Mouse (Mus musculus): ENCODE measurements at regions not wholly inside any gene's neighbourhood (a gene's known extent, or its start where the extent isn't known, plus 50 kb on each side); places are given as distances from the start of the nearest gene placed in this dataset.
A peak's percentile ranks its signal among the peaks of the same experiment; 100 is the strongest.

- DNase-seq (ENCODE audit: low spot score) = no peak
Observed at GRCm38 (mm10) chr1:39100492-39100891, 93.0 kb upstream of the Npas2 start.

DNA sequence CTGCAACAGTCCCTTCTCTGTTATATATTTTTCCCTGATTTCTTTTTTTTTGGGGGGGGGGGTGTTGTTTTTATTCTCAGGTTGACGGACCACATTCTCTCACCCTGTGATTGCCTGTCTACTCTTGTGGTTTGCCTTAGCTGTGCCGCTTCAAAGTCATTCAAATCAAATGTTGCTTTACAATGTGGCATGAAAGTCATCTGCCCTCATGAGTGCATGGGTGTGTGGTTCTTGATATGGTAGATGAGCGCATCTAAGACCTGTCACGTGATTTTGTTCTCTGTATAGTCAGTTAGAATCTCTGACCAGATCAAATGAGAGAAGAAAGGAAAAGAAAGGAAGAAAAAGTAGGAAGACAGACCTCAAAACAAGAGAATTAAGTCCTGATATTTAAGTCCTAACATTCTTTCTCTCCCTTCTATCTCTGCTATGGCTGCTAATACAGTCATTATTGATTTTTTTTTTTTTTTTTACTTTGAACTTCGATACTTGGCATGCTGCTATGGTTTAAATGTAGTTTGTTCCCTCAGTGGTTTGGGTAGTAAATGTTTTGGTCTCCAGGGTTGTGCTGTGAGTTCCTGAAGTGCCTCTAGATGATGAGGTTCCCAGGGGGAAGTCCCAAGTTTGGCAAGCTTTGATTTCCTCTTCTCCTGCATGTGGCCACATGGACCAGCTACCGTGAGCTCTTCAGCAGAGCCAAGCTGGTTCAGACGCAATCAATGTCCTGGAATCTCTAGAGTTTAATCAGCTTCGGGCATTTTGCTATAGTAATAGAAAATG, 91.2 kb upstream of the Npas2 start:
- DNase-seq (ENCODE audit: low spot score) = no peak

- no peak for DNase-seq (ENCODE audit: low spot score)
Observed at GRCm38 (mm10) chr1:39102989-39103910, 90.3 kb upstream of the Npas2 start.

DNA sequence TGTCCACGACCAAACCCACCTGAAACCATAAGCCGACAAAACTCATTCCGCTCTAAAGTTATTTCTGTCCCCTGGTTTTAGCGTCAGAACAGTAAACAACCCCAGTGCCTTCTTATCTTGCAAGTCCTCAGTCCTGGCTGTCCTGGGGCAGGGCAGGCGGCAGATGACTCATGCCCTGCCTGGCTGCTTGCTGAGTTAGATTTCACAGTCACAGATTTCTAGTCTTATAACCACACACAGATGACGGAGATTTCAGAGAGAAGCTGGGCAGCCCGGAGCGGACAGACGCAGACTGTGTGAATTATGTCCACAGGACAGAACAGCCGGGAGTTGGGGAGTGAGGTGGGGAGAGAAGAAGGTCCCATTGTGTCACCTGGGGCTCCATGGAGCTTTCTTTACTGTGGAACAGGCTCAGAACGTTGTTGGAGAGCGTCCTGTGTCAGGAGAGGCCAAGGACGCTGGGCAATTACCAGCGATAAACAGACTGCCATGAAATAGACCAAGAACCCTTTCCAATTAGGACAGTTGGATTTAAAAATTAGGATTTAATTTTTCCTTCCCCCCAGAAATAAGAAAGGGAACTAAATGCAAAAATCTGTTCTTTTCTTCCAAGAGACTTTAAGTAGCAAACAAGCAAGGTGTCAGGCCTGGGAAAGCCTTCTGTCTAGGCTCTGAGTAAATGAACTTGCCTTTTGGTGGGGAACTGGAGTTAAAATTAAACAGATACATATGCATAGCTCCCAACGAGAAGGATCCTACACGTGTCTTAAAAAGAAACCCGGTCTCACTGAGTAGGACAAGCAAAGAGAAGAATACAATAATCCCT, 87.8 kb upstream of the Npas2 start:
- peak; percentile 81 for DNase-seq (ENCODE audit: low spot score)

DNA sequence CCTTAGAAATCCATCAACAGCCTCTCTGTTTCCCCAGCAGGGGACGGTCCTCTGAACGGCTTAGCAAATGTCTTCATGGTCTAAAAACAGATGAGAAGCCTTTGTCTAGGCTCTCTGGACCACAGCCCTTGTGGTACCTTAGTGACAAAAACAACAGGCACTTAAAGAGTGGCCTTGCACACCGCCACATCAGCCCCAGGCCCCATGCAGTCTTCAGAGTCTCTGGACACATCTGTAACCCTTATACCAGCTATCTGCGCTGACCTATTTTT, 87.2 kb upstream of the Npas2 start:
- DNase-seq (ENCODE audit: low spot score) = no peak

GRCm38 (mm10) chr1:39106650-39107049, 86.9 kb upstream of the Npas2 start:
- no peak for DNase-seq (ENCODE audit: low spot score)

GRCm38 (mm10) chr1:39116319-39116718, 77.2 kb upstream of the Npas2 start:
- no peak for DNase-seq (ENCODE audit: low spot score)

DNA sequence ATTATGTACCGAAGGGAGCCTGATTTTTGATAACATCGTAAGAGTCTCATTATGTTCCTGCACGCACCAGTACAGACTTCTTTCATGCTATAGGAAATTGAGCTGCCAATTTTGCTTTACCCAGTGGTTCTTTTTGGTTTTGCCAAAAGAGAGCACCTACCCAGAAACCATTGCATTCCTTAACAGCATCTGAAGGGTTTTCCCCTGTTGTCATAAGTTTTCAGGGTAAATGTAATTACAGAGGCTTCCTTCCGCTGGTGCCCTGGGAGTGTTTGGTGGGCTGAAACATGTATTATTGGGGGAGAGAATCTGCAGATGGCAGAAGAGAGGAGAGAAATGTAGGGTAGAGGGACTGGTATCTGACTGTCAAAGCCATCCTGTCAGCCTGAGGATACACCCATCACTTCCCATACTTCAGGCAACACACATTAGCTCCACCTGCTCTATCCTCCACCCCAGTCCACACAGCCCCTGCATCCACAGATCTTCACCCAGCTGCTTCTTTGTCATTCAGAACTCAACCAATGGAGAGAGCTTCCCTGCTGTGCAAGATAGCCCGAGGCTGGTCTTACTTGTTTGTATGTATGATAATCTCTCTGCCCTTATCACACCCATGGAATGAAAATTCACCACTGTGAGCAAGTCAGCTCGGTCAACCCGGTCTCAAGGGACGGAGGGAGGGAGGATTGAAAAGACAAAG, 71.1 kb upstream of the Npas2 start:
- no peak for DNase-seq (ENCODE audit: low spot score)

DNA sequence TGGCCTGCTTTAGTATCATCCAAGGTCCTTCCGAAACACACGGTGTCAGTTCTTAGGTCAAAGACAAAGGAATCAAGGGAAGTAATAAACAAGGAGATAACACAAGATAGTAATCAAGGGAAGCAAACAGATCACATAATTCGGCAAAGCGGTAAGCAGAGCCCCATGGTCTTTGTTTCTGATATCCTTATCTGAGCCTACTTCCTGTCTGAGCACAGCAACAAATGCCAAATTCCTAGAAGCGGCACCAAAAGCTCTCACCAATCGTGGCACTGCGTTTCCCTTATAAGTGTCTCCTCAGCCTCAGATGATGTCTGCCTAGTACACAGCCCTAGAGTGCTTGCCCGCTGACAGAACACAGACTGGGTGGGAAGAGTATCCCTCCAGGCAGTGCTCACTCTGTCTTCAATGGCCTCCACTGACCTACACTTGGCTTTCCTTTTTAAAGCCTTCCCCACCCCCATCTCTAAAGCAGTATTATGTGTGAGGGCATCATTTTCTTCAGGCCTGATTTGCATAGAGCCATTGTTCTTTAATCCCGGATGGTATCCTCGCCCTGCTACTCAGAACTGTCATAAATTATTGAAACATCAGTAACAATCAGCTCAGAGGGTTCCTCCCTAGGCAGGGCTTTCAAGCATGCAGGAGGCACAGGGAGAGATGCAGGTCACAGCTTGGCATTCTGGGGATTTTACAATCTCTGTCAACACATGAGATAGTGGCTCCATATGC, 70.3 kb upstream of the Npas2 start:
- DNase-seq (ENCODE audit: low spot score) = no peak

GRCm38 (mm10) chr1:39123813-39124146, 69.8 kb upstream of the Npas2 start:
- DNase-seq (ENCODE audit: low spot score) = no peak

- DNase-seq (ENCODE audit: low spot score) = no peak
Observed at GRCm38 (mm10) chr1:39134521-39134920, 59.0 kb upstream of the Npas2 start.

DNA sequence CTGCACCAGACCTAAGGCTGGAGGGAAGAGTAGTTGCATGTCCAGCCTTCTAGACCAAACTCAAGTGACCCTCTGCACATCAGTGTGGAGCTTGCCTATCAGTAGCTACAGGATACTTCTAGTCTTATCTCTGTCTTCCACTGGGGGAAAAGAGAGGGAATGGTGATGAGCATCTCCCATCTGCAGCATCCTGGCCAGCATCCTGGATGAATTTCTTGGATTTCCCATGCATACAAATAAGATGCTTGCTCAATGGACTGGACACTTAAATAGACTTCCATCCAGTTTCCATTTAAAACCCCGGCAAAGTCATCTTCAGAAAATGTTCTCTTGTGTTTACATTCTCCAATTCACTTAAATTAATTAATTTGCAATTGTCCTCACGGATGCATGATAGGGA, 50.5 kb upstream of the Npas2 start:
- DNase-seq (ENCODE audit: low spot score) = no peak

DNA sequence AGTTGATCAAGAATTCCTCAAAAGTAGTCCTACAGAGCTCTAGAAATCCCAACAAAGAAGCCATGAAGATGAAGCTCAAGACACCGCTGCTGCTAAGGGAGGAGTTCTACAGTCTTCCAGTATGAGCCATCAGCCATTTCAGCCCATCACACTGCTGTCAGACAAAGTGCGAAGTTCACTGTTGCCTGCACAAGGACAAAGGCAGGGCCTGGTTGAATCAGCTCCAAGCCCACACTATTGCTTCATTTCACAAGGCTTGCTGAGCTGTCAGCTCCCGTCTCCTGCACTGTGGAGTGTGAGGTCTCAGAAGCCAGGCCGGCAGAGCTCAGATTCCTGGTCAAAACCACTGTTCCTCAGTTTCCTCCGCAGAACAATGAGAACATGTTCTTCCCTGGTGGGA, 49.9 kb upstream of the Npas2 start:
- DNase-seq (ENCODE audit: low spot score) = peak; percentile 32

Measured in yolk sac, embryonic 10.5 days (tissue).